Mouse (Mus musculus) urinary bladder, adult 2 months (tissue): Measurements from ENCODE around the gene Slc39a13. TPM values are rescaled to one million over a fixed set of nuclear protein-coding genes. Genes with fewer than 3 reads are reported as not detected.
A peak's percentile ranks its signal among the peaks of the same experiment; 100 is the strongest.
"Not testable (repeated sequence)": the region's sequence is repeated elsewhere in the genome, so short reads cannot be mapped to it uniquely, and the experiment has no call there.

Source experiments
- DNase-seq: peaks from one replicate; pipeline ENCODE4 v3.0.0; 2022; ENCODE audit warnings: low spot score
- polyA plus RNA-seq: library from polyadenylated mRNA; depleted of rRNA; stranded (reverse); fragments of >200 nt; gene quantifications from 2 replicates; pipeline ENCODE4 v1.2.3, GENCODE M21; 2012; rRNA removed

The Slc39a13 gene
- 63.7 and 87.4 TPM in 2 replicates for polyA plus RNA-seq

DNA sequence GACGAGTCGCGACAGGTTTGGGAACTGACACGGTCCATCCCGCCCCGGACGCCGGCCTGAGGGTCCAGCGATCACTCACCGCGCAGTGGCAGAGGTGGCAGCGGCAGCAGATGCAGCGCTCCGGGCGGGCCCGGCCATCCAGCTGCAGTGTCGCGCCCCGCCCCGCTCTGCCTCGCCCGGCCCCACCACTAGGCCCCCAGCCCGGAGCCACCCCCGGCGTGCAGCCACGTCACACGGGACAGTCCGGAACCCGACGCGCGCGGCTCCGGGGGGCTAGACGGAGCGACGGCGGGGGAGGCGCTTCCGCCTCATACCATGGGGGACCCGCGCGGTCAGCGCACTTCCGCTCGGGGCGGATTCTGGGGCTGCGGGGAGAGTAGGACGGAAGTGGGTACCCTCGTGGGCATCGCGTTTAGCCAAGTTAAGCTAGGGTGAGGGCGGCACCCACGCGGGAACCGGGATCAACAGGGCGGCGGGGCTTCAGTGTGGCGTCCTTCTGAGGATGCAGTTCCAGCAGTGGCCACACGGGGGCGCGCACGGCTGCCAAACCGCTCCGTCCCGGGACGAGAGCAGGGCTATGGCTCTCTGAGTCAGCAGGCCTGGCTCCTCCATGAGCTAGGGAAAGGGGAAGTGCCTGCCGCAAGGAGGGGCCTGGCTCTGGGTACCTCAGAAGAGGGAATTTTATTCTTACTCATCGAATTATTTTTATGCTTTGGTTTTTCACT, at the start of gene Slc39a13:
Gene Slc39a13 (minus strand): TSS at position 342 of the 725 bp plus-strand sequence.
- peak; percentile 99 for DNase-seq

DNA sequence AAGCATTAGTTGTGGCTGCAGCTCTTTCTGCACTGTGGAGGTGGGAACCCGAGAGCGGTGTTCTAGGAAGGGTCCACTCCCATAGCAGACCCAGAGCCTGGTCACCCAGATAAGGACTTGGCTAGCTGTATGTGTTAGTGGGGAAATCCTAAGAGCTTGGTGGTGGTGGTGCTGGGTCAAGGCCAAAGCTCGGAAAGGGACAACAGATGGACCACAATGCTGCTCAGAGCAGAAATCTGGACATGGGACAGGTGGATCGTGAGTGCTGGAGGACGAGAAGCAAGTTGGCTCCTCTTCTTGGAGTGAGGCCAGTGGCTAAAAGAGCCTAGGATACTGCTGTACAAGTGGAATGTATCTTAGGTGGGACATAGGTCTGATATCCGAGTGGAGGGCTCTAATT, 49.3 kb upstream of the Slc39a13 start:
- DNase-seq = no peak

DNA sequence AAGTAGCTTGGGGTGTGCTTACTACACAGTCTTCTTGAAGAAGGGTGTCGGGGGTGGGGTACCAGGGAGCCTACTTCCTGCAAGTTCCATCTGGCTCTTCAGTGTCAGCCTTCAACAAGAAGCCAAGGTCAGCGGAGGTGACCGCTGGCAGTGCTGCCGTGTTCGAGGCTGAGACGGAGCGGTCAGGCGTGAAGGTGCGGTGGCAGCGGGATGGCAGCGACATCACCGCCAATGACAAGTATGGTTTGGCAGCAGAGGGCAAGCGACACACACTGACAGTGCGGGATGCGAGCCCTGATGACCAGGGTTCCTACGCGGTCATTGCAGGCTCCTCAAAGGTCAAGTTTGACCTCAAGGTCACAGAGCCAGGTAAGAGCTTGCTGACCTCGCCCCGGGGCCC, 48.8 kb upstream of the Slc39a13 start:
- no peak for DNase-seq

DNA sequence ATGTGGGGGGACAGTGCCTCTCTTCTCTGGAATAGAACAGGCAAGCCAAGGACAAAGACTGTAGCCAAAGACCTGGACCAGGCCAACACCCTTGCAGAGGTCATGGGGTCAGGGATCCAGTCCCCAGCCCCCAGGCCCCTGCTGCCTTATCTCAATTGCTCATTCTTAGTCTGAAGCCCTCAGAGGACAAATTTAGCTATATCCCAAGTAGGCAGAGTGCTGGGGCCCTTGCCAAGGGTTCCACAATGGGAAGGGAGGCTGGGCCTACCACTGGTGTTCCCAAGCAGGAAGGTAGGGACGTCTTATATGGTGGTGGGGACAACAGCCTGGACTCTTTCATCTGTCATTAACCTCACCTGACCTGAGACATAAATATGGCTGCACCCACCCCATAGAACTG, 48.4 kb upstream of the Slc39a13 start:
- DNase-seq = no peak

DNA sequence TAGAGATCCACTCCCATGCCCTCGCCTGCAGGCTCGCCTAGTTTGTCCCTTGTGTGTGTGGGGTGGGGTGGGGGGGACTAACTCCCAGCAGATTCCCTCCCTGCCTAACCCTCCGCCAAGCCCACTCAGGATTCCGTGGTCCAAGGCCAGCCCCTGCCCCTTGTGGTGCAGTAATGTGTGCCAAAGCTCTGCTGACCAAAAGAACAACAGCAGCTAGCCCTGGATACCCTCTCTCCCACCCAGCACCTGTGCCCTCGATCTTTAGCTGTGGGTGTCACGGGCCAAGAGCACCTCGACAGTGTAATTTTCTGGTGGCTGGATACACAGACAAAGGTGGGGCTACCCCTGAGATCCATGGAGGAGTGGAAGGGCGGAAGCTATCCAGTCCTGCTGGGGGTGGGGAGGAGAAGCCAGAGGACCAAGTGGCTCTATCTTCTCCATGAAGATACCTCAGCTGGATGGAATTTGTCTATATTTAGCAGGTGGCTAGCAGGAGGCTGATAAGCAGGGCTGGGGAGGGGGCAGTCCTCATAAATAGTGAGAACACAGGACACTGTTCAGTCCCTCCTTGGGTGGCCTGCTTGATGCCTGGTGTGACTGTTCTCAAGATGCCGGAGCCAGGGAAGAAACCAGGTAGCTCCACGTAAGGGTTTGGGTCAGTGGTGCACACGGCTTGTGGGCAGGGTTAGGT, 47.5 kb upstream of the Slc39a13 start, which contains the start of gene Mybpc3:
Gene Mybpc3 (plus strand): TSS at position 560 of the 691 bp plus-strand sequence.
- DNase-seq = no peak

DNA sequence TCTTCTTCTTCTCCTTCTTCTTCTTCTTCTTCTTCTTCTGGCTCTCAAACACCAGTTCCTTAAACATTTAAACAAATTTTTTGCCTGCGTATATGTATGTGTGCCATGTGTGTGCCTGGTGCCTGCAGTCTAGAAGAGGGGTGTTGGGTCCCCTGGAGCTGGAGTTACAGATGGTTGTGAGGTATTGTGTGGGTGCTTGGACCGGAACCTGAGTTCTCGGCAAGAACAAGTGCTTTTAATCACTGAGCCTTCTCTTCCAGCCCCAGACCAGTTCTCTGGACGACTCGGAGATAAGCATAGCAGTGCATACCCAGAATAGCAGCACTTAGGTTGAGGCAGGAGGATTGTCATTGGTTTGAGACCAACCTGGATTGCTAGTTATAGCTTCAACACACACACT, 46.6 kb upstream of the Slc39a13 start:
- DNase-seq = no peak

DNA sequence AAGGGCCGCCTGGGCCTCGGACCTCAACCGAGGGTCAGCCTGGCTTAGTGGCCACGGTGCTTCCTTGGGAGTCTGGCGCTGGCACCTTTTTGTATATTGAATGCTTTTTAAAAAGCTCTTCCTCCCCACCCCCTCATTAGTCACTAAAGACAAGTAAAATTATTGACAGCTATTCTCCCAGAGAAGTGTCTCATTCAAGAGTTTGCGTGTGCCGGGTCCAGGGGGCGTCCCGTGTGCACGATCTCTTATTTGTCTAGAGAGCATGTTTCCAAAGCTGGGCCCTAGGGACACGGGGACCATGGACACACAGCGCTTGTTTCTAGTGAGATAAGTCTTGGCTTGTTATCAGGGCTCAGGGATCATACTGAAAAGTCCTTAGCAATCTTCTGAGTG, 45.4 kb upstream of the Slc39a13 start:
- no peak for DNase-seq

DNA sequence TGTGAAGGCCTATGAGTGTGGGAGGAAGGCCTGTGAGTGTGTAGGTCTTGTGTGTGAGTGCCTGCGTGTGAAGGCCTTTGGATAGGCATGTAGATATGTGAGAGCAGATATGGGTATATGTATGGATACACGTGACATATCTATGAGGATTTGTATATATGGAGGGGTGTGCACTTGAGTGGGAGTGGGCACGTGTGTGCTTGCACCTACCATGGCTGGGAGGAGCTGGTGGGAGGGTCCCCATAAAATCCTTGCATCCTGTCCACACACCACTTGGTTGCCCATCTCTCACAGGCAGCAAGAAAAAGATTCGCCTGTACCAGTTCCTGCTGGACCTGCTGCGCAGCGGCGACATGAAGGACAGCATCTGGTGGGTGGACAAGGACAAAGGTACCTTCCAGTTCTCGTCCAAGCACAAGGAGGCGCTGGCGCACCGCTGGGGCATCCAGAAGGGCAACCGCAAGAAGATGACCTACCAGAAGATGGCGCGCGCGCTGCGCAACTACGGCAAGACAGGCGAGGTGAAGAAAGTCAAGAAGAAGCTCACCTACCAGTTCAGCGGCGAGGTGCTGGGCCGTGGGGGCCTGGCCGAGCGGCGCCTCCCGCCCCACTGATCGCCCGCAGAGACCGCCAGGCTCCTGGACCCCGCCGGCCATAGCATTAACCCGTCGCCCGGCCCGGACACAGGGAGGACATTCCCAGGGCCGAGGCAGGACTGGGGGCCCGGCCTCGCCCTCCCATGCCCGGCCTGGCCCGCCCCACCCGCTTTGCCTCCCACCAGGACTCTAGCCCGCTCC, 44.8 kb upstream of the Slc39a13 start:
- DNase-seq = peak; percentile 94

DNA sequence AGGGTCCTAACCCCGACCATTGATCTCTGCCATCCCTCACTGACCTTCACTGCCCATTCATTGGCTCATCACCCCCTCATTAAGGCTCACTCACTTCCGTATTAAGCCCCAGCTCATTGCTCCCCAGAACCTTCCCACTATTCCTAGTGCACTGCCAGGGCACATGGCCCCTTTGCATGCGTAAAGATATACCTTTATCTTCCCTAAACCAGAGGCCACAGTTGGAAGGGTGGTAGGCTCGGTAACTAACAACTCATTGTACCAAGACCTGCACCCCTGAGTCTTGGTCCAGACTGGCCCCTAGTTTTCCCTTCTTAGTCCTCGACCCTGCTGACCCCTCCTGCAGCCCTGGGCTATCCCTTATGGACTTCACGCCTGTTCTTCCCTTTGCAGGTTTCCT, 43.6 kb upstream of the Slc39a13 start:
- no peak for DNase-seq

DNA sequence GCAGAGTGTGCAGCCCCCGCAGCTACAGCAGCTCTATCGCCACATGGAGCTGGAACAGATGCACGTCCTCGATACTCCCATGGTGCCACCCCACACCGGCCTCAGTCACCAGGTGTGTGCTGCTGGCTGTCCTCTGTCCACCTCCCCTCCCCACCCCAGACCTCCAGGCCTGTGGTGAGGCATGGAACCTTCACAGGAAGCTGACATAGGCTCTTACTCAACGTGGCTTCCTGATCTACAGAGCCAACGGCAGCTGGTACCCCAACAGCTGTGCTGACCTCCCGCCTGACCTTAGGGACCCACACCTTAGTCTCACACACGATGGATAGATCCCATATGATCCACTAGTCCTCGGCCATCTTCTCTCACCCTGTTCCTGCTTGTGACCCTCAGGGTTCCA, 43.1 kb upstream of the Slc39a13 start:
- DNase-seq = no peak

DNA sequence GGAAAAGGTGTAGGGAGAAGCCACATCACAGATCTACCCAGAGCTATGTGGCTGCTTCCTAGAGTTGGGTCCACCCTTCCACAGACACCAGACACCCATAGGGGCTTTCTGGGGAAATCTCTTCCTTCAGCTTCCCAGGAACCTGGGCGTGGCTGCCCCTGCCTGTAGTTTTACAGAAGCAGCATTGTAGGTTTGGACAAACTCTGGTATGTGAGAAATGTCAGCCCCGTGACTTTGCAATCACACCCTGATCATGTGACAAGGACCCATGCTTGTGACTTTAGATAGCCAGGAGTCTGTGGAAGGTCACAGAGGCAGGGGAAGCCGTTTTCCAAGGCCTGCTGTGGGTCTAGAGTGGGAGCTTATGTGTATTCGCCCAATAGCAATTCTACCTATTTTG, 42.3 kb upstream of the Slc39a13 start:
- no peak for DNase-seq

DNA sequence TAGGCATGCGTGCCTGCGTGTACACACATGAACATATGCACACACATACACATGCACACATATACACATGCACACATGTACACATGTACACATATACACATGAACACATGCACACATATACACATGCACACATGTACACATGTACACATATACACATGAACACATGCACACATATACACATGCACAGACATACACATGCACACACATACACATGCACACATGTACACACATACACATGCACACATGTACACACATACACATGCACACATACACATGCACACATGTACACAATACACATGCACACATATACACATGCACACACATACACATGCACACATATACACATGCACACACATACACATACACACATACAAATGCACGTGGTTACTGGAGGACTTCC, 41.6 kb upstream of the Slc39a13 start:
- not testable (repeated sequence) for DNase-seq

DNA sequence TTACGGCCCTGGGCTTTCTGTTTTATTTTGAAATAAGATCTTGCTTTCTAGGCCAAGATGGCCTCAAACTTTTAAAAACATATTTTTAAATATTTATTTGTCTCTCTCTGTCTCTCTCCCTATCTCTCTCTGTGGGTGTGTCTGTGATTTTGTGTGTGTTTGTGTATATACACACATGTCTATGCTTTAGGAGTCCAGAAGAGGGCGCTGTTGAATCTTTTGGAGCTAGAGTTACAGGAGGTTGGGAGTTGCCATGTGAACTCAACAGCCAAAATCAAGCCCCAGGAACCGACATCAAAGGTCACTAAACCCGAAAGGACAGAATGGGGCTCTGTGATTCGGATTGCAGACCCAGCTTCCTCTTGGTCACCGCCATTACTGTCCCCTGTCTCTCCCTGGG, 40.2 kb upstream of the Slc39a13 start:
- DNase-seq = no peak

DNA sequence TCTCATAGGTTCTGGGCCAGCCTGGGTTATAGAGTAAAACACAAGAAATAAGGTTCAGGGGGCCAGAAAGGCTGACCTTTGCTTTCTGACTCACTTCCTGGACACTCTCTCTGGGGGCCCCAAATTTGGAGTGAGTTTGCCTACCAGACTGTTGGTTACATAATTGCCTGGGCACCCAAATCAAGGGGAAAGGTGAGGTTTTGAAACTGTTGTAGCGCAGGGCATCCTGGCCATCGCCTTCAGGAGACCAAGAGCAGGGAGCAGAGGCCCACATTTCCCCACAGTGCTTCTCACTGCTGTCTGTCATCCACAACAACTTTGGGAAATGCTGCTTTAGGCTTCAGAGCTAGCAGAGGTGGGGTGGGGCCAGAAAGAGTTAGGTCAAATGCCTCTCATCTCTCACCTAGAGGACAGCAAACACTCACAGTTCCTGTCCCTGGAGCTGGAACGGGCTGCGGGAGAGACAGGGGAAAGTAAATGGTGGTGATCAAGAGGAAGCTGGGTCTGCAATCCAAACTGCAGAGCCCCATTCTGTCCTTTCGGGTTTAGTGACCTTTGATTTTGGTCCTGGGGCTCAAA, 39.7 kb upstream of the Slc39a13 start:
- no peak for DNase-seq

DNA sequence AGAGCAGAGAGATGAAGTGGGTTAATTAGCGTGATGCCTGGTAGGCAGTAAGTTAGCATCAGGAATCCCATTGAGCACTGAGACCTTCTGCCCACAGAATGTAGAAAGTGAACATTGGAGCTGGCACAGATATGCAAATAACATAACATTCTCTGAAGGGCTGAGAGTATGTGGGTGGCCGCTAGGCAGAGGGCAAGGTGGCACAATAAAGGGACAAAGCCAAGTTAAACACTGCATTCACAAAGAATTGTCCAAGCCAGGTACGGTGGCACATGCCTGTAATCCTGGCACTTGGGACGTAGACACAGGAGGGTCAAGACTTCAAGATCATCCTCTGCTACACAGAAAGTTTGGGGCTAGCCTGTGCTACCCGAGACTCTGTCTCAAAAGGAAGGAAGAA, 39.0 kb upstream of the Slc39a13 start:
- no peak for DNase-seq

DNA sequence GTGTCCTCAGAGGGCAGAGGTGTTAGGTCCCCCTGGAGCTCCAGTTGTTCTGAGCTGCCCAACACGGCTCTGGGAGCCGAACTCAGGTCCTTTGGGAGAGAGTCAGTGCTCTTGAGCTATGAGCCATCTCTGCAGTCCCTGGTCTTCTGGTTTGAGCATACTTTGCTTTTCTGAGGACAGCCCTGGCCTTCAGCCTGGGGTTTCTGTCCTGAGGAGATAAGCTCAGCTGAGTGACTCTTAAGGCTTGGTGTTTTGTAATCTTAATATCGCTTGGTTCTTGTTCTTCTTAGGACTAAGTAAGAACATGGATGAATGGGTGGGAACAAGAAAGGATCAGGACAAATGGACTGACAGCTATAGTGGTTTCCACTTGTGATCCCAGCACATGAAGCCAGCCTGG, 37.9 kb upstream of the Slc39a13 start:
- DNase-seq = no peak

DNA sequence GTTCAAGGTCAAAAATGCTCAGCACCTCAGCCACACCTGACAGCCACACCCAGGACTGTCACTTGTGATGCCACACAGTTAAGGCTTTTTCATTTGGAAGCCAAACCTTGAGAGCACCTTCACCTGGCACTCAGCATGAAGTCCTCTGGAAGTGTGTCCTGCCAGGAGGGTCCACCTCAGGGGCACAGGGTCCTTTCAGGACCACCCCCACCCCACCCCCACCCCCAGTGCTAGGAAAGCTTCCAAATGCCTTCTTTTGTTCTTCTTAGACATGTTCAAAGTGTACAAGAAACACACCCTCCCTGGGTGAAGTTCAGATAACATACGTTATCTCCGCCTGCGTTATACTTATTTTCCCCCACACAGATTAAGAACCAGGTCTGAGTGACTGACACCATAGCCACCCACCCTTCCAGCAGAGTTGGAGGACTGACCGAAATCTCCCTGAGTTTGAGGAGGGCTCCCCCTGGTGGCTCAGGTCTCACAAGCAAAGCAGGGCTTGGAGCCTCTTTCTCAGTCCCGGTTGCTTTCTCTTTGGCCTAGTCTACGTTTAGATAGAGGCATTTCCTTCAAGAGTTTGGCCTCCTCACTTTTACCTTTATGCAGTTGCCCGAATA, 31.0 kb upstream of the Slc39a13 start:
- peak; percentile 68 for DNase-seq

DNA sequence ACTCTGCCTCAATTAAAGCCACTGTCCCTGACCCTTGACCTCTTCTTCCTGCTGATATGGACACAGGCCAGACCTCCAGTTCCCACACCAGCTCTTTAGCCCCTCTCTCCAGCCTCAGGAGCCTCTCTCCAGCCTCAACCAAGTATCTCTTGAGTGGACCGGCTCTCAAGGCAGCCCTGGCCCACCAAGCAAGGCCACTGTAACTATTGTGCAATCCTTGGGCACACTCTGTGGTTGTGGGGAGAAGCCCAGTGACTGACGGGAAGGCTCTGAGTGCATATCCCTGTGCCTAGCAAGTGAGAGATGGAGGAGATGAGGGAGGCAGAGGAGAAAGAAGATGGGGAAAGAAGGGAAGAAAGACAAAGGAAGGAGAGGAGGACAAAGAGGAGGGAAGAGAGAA, 27.9 kb upstream of the Slc39a13 start:
- no peak for DNase-seq

DNA sequence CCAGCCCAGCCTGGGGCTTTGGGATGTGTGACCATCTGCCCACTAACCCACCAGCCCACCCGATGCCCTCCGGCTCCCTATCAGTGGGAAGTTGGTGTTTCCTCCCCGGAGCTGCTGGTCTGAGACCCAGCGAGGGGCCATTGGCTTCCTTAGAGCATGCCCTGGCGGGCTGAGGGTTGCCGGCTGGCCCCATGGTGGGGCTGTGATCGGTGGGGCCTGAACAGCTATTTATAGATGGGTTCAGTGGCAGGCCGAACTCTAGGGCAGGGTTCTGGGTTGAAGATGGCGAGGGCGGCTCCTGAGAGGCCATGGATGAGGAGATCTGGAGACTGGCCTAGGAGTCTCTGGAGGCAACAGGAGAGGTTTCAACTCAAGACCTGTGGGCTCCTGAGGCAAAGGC, 26.8 kb upstream of the Slc39a13 start:
- DNase-seq = no peak

DNA sequence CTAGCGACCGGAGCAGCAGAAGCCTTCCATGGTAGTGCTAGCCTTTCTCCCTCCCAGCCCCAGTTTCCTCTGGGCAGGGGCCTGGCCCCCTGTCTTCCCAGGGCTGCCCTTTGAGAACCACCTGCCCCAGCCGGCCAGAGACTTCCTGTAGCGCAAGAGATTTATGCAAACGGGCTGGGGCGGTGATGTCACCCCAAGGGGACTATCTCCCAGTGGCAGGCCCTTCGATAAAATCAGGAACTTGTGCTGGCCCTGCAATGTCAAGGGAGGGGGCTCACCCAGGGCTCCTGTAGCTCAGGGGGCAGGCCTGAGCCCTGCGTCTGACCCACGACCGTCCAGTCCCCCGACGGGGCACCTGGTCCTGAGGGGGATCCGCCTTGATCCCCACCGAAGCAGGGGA, 26.3 kb upstream of the Slc39a13 start:
- DNase-seq = no peak

DNA sequence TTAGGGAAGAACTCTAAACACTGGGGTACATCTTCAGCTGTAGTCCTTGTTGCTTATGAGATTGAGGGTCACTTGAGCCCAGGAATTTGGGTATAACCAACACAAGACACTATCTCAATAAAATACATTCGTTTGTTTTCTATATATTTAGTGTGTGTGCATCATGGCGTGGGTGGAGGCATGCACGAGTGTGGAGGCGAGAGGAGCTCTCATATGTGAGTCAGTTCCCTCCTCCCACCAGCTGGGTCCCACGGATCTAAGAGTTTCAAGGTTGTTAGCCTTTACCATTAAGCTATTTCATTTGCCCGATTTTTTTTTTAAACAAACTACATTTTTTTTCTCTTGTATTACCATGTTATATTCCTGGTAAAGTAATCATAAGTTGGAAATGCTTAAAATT, 20.6 kb upstream of the Slc39a13 start:
- DNase-seq = no peak

DNA sequence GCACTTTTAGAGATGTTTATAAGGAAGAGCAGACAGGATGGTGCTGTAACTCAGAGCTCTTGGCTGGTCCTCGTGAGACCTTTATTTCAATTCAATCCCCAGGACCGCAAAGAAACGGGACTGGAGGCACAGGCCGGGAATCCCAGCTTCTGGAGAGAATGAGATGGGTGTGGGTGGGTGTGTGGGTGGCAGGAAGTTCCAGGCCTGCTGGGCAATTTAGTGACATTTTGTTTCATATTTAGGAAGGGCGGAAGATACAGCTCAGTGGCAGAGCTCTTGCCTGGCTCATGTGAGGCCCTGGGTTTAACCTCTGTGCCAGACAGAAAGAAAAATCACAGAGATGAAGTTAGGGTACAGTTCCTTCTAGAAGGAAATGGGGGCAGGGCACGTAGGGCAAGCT, 20.0 kb upstream of the Slc39a13 start:
- DNase-seq = no peak
